Mouse (Mus musculus) small intestine, adult 2 months (tissue): ENCODE measurements around the gene Itm2c. TPM values are rescaled to one million over a fixed set of nuclear protein-coding genes. Genes with fewer than 3 reads are reported as not detected.

Experiments used
- H3K27ac ChIP-seq: fragments of 200-500 bp; 2 replicates; pipeline ENCODE4 v1.5.1; 2012; ENCODE audit warnings: low read depth, low read length, control low read depth, inconsistent platforms; ENCODE audit not compliant: insufficient read depth
- H3K27me3 ChIP-seq: fragments of 200-500 bp; 2 replicates; pipeline ENCODE4 v1.6.1; 2012; ENCODE audit warnings: mild to moderate bottlenecking, moderate library complexity, low read length, inconsistent platforms; ENCODE audit not compliant: control insufficient read depth, insufficient read depth
- H3K36me3 ChIP-seq: fragments of 200-500 bp; 2 replicates; pipeline ENCODE4 v1.6.1; 2012; ENCODE audit warnings: mild to moderate bottlenecking, low read length, control low read depth, inconsistent platforms; ENCODE audit not compliant: control insufficient read depth, insufficient read depth
- H3K4me1 ChIP-seq: fragments of 200-500 bp; 2 replicates; pipeline ENCODE4 v1.6.1; 2012; ENCODE audit warnings: low read length, inconsistent platforms, mixed read lengths; ENCODE audit not compliant: control insufficient read depth, insufficient read depth, insufficient read length
- H3K4me3 ChIP-seq: fragments of 200-500 bp; 2 replicates; pipeline ENCODE4 v1.5.1; 2012; ENCODE audit warnings: low read depth, mild to moderate bottlenecking, control low read depth, inconsistent platforms, low read length, moderate library complexity
- CTCF ChIP-seq: fragments of 200-500 bp; IDR thresholded peaks from 2 replicates; pipeline ENCODE4 v1.5.1; 2012; ENCODE audit warnings: low read depth, mild to moderate bottlenecking, control low read depth, inconsistent platforms, low read length, moderate library complexity, mixed read lengths; ENCODE audit not compliant: insufficient replicate concordance, insufficient read length; ENCODE audit errors: extremely low read depth
- POLR2A ChIP-seq: fragments of 200-500 bp; IDR thresholded peaks from 2 replicates; pipeline ENCODE4 v1.6.1; 2012; ENCODE audit warnings: low read depth, mild to moderate bottlenecking, control low read depth, inconsistent platforms, low read length, moderate library complexity
- WGBS: fragments of 180-500 bp; shearing (Covaris S2); methylation state at CpG from one replicate; pipeline ENCODE4 v1.1.7; 2018; 5-methylcytosine and 5-hydroxymethylcytosine counted together
- polyA plus RNA-seq: library from polyadenylated mRNA; depleted of rRNA; stranded (reverse); fragments of >200 nt; gene quantifications from 2 replicates; pipeline ENCODE4 v1.2.3, GENCODE M21; 2012

The Itm2c gene
- polyA plus RNA-seq, 1 experiment = 95.0 TPM

- Histone ChIP-seq H3K36me3 (peaks cover 12% of the 10 kb centered on the region), H3K4me1 (no peaks in the 10 kb centered on the region), H3K27me3 (no peaks in the 10 kb centered on the region), H3K4me3 (no peak overlapping the region), H3K27ac (no peak overlapping the region)
- 57% methylated on average over 2 of the region's 2 CpGs for WGBS
- TF ChIP-seq POLR2A = no peak
These were observed 39.6 kb upstream of the Itm2c start for GRCm38 (mm10) chr1:85854475-85854874.

DNA sequence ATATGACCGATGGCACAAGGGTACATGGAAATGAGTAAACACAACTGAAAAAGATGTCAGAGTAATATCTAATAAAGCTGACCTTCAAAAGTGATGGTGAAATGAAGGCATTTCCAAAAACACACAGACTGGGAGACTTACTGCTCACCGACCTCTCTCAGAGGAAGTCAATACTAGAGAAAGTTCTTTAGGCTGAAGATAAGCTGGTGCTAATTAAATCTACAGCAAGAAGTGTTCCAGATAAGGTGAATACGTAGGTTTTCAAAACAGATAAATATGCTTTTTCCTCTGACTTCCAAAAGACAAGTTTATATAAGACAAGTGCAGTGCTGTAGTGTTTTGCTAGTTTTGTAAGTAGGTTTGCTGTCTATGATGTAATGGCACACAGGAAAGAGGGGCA lies 37.8 kb upstream of the Itm2c start:
- TF ChIP-seq POLR2A = no peak
- no peak for TF ChIP-seq CTCF
- no peak overlapping the region for H3K4me3 ChIP-seq
- no peaks in the 10 kb centered on the region for H3K27me3 ChIP-seq
- 47% methylated on average over 3 of the region's 3 CpGs for WGBS
- H3K27ac ChIP-seq = no peak overlapping the region
- H3K36me3 ChIP-seq = peaks cover 2% of the 10 kb centered on the region
- no peaks in the 10 kb centered on the region for H3K4me1 ChIP-seq

- no peak overlapping the region for H3K4me3 ChIP-seq
- H3K27me3 ChIP-seq = no peaks in the 10 kb centered on the region
- H3K4me1 ChIP-seq = no peaks in the 10 kb centered on the region
- 67% methylated on average over 6 of the region's 6 CpGs for WGBS
- no peak for TF ChIP-seq CTCF
- no peak for TF ChIP-seq POLR2A
- H3K36me3 ChIP-seq = no peaks in the 10 kb centered on the region
- no peak overlapping the region for H3K27ac ChIP-seq
These were observed 36.8 kb upstream of the Itm2c start for GRCm38 (mm10) chr1:85857261-85857754.

DNA sequence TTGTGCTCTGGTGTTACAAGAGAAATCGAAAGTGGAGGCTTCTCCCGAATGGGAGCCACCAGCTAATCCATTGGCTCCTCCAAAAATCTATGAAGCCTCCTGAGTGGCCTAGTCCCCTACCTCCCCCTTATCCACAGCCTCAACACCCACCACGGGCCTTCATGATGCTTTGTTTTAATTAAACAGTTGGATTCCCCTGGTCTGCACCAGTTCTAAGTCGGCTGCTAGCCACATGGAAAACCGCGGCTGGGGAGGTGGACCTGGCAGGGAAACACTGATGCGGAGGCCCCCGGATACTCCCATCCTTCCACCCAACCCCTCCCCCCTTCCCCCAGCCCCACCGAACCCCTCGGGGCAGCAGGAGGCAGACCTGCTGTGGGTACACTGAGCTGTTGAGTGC lies 29.7 kb upstream of the Itm2c start:
- H3K4me3 ChIP-seq = no peak overlapping the region
- no peaks in the 10 kb centered on the region for H3K4me1 ChIP-seq
- 75% methylated on average over 10 of the region's 10 CpGs for WGBS
- no peaks in the 10 kb centered on the region for H3K36me3 ChIP-seq
- no peak for TF ChIP-seq CTCF
- TF ChIP-seq POLR2A = no peak
- no peaks in the 10 kb centered on the region for H3K27me3 ChIP-seq
- no peak overlapping the region for H3K27ac ChIP-seq

DNA sequence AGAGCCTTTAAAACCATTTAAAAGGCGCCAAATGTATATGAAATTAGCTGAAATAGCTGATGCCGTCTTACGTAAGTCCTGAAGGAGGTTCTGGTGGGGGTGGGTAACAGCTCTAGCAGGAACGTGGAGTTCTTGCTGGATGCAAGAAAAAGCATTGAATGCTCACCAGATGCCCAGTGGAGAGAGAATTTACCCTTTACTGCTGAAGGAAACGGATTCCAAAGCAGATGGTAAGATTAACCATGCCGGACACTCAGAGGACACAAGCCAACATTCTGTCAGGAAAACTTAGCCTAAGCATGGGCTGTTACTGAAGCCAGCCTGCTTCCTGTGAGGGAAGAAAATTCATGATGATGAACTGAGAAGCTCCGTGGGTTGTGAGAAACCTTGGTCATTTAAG lies 24.1 kb upstream of the Itm2c start:
- 86% methylated on average over 7 of the region's 7 CpGs for WGBS
- TF ChIP-seq CTCF = no peak
- TF ChIP-seq POLR2A = no peak
- Histone ChIP-seq H3K4me1 (no peaks in the 10 kb centered on the region), H3K27me3 (no peaks in the 10 kb centered on the region), H3K36me3 (no peaks in the 10 kb centered on the region), H3K27ac (no peak overlapping the region), H3K4me3 (no peak overlapping the region)

DNA sequence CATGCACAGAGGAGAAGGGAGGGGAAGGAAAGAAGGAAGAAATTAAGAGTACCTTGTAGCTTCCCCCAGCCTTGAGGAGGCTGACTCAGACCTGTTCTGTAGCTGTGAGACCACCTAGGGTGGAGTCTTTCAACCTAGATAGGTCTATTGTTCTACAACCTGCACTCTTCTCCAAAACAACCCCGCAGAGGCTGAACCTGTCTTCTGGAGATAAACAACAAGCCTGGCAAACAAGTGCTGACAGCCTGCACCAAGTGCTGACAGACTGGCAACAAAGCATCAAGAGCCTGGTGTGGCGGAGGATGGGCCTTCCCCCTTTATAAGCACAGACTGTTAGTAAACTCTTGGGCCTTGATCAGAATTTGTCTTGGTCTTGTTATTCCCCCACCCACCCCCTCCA lies 23.5 kb upstream of the Itm2c start:
- Histone ChIP-seq H3K27me3 (no peaks in the 10 kb centered on the region), H3K36me3 (no peaks in the 10 kb centered on the region), H3K4me3 (no peak overlapping the region), H3K27ac (no peak overlapping the region), H3K4me1 (no peaks in the 10 kb centered on the region)
- TF ChIP-seq POLR2A (no peak), CTCF (no peak)
- WGBS = 75% methylated on average over 2 of the region's 2 CpGs

GRCm38 (mm10) chr1:85882003-85882402 lies 12.1 kb upstream of the Itm2c start:
- 90% methylated on average over 12 of the region's 12 CpGs for WGBS
- H3K4me1 ChIP-seq = no peaks in the 10 kb centered on the region
- no peak overlapping the region for H3K4me3 ChIP-seq
- no peak overlapping the region for H3K27ac ChIP-seq
- no peaks in the 10 kb centered on the region; the same call in 1 of the 2 replicates for H3K27me3 ChIP-seq
- H3K36me3 ChIP-seq = no peaks in the 10 kb centered on the region
- no peak for TF ChIP-seq CTCF
- no peak for TF ChIP-seq POLR2A

- Histone ChIP-seq H3K4me3 (no peak overlapping the region), H3K27ac (no peak overlapping the region), H3K4me1 (no peaks in the 10 kb centered on the region), H3K36me3 (no peaks in the 10 kb centered on the region), H3K27me3 (no peaks in the 10 kb centered on the region; the same call in 1 of the 2 replicates)
- TF ChIP-seq CTCF = no peak
- no peak for TF ChIP-seq POLR2A
- 62% methylated on average over 7 of the region's 7 CpGs for whole genome bisulfite sequencing
These were observed 6.9 kb upstream of the Itm2c start for GRCm38 (mm10) chr1:85887221-85887620.
